Mouse (Mus musculus): ENCODE results near the gene Tnfrsf13b. TPM values are rescaled to one million over a fixed set of nuclear protein-coding genes. Genes with fewer than 3 reads are reported as not detected.
A peak's percentile ranks its signal among the peaks of the same experiment; 100 is the strongest.

Tnfrsf13b gene
- polyA plus RNA-seq (2014; fragmentation: Nextera tagmentation; extraction: Ambion mirVana), result 0.83 and 1.0 TPM in 2 replicates

DNA sequence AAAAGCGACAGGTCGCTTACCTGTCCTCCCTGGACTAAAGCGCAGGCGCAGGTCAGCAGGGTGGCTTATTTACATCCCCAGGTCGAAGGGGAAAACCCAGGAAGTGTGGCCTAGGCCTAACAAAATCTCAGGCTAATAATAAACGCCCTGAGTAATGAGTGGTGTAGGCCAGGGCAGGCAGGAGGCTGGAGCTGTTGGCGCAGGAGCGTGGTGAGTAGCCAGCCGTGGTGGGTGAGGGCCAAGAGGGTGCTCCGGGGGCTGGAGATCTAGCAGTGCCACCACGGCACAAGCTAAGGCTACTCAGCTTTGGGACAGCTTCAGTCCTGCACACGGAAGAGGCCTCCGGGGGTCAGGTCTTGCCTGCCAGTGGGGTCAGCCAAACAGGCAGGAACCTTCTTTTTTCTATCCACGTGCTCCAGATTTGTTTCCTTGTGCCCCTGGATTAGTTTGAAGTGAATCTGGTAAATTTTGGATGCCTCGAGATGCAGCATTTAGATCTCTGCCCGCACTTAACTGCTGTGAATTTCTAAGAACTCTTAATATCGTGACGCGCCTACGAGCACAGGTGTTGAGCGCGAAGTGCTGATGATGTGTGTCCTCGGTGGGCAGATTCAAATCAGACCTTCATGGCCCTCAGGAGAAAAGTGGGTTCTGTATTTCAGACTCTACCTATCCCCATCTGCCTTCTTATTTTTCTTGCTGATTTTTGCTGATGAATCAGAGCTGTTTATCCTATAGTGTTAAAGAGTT, at the start of gene Tnfrsf13b:
Tnfrsf13b (plus strand) TSS at position 150 of the 750 bp plus-strand sequence.
- Histone ChIP-seq H3K27ac (ENCODE audit: low read depth, low read length) (no peak within 1 kb of the TSS), H3K4me3 (ENCODE audit: low read depth, low read length) (no peak within 1 kb of the TSS), H3K9ac (ENCODE audit: low read length) (no peak within 1 kb of the TSS), H3K4me1 (replicated peaks; ENCODE audit: control insufficient read depth, insufficient read depth, low read length) (no peaks in the 10 kb centered on the region), H3K4me2 (ENCODE audit: low read depth, low read length, severe bottlenecking) (no peak within 1 kb of the TSS), H3K27me3 (ENCODE audit: control insufficient read depth, insufficient read depth, low read length) (no peaks in the 10 kb centered on the region), H3K9me3 (ENCODE audit: control insufficient read depth, low read length) (no peaks in the 10 kb centered on the region), H3K36me3 (ENCODE audit: control insufficient read depth, insufficient read depth, low read length) (no peaks in the 10 kb centered on the region)
- ATAC-seq (replicated peaks; ENCODE audit: low FRiP score), result no peak
- 87% methylated on average over 23 of the region's 23 CpGs for whole genome bisulfite sequencing
- DNase-seq (ENCODE audit: low spot score), result no peak

DNA sequence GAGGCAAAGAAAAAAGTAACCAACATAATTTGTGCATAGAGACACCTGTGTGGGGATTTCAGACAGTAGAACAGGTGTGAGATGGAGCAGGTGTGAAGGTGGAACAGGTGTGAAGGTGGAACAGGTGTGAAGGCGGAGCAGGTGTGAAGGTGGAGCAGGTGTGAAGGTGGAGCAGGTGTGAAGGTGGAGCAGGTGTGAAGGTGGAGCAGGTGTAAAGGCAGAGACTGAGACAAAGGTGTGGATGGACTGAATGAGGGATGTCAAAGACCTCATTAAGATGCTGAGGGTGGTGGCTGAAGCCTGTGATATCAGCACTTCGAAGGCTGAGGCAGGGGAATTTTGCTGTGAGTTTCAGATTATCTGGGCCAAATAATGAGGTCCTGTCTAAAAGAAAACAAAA, 44.9 kb upstream of the Tnfrsf13b start:
- H3K27me3 ChIP-seq (ENCODE audit: control insufficient read depth, insufficient read depth, low read length), result no peaks in the 10 kb centered on the region
- H3K4me3 ChIP-seq (ENCODE audit: low read depth, low read length), result no peak overlapping the region
- H3K4me1 ChIP-seq (replicated peaks; ENCODE audit: control insufficient read depth, insufficient read depth, low read length), result no peaks in the 10 kb centered on the region
- no peak overlapping the region for H3K4me2 ChIP-seq (ENCODE audit: low read depth, low read length, severe bottlenecking)
- no peak overlapping the region for H3K9ac ChIP-seq (ENCODE audit: low read length)
- H3K27ac ChIP-seq (ENCODE audit: low read depth, low read length), result no peak overlapping the region
- H3K9me3 ChIP-seq (ENCODE audit: control insufficient read depth, low read length), result no peaks in the 10 kb centered on the region
- H3K36me3 ChIP-seq (ENCODE audit: control insufficient read depth, insufficient read depth, low read length), result no peaks in the 10 kb centered on the region
- 78% methylated on average over 2 of the region's 2 CpGs for WGBS
- DNase-seq (ENCODE audit: low spot score) (peak; percentile 30), ATAC-seq (replicated peaks; ENCODE audit: low FRiP score) (no peak)

DNA sequence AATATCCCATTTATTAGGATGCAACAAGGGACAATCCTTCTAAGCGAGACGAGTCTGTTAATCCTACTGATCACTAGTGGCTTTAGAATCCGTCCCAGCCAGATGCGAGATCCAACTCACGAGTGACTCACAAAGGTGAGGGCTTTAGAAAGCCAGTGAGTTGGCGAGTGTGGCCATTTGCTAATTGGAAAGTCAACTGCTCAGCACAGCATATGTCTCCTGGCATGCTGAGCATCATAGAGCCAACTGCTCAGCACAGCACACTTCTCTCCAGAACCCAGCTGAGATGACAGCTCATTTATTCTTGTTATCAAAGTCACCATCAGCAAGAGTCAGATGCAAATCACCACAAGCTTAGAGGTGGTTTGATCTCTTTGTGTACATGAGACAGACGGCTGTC, 36.4 kb upstream of the Tnfrsf13b start:
- Histone ChIP-seq H3K4me2 (ENCODE audit: low read depth, low read length, severe bottlenecking) (no peak overlapping the region), H3K4me1 (replicated peaks; ENCODE audit: control insufficient read depth, insufficient read depth, low read length) (no peaks in the 10 kb centered on the region), H3K27me3 (ENCODE audit: control insufficient read depth, insufficient read depth, low read length) (no peaks in the 10 kb centered on the region), H3K4me3 (ENCODE audit: low read depth, low read length) (no peak overlapping the region), H3K9me3 (ENCODE audit: control insufficient read depth, low read length) (no peaks in the 10 kb centered on the region), H3K27ac (ENCODE audit: low read depth, low read length) (no peak overlapping the region), H3K36me3 (ENCODE audit: control insufficient read depth, insufficient read depth, low read length) (no peaks in the 10 kb centered on the region), H3K9ac (ENCODE audit: low read length) (no peak overlapping the region)
- ATAC-seq (replicated peaks; ENCODE audit: low FRiP score), result no peak
- DNase-seq (ENCODE audit: low spot score), result no peak
- 68% methylated on average over 7 of the region's 7 CpGs for WGBS

DNA sequence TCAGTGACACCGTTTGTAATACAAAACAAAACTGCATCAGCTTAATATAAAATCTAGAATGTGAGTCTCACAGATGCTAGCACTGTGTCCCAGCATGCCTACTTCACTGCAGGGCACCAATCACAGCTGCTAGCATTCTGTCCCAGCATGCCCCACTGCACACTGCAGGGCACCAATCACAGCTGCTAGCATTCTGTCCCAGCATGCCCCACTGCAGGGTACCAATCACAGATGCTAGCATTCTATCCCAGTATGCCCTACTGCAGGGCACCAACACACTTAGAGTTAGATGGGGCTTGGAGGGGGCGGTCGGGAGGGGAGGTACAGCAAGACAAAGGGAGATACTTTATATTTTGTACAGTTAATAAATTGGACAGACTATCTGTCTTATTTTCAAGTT, 35.4 kb upstream of the Tnfrsf13b start:
- H3K4me1 ChIP-seq (replicated peaks; ENCODE audit: control insufficient read depth, insufficient read depth, low read length), result no peaks in the 10 kb centered on the region
- ATAC-seq (replicated peaks; ENCODE audit: low FRiP score) (peak; percentile 56; the same call in 1 of the 2 replicates), DNase-seq (ENCODE audit: low spot score) (no peak)
- H3K27me3 ChIP-seq (ENCODE audit: control insufficient read depth, insufficient read depth, low read length), result no peaks in the 10 kb centered on the region
- WGBS, result 56% methylated on average over 3 of the region's 3 CpGs
- H3K36me3 ChIP-seq (ENCODE audit: control insufficient read depth, insufficient read depth, low read length), result no peaks in the 10 kb centered on the region
- no peak overlapping the region for H3K4me2 ChIP-seq (ENCODE audit: low read depth, low read length, severe bottlenecking)
- H3K9me3 ChIP-seq (ENCODE audit: control insufficient read depth, low read length), result no peaks in the 10 kb centered on the region
- H3K27ac ChIP-seq (ENCODE audit: low read depth, low read length), result no peak overlapping the region
- no peak overlapping the region for H3K4me3 ChIP-seq (ENCODE audit: low read depth, low read length)
- H3K9ac ChIP-seq (ENCODE audit: low read length), result no peak overlapping the region

DNA sequence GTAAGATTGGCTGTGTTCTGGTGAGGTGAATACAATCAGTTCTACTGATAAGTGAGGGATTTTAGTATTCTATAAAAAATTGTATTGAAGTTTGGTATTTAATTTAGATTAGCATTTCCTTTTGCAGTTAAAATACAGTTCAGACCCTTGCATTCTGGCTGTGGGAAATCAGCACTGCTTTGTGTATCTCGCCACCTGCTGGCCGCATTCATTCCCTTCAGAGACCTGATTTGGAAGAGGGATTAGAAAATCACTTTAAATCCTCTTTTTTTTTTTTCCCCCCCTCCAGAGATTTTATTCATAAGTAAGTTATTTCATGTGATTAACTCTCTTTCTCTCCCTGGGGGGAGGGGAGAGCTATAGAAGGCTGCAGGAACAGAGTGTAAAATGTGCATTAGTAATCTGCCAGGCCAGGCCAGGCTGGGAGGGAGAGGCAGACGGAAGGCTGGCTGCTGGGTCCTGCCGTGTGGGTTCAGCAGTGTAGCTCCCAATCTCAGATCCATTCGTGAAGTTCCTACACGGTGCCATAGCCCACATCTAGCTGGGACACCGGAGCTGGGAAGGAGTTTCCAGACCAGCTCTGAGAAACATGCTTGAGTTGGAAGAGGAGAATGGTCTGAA, 34.8 kb upstream of the Tnfrsf13b start:
- no peak overlapping the region for H3K4me2 ChIP-seq (ENCODE audit: low read depth, low read length, severe bottlenecking)
- 18% methylated on average over 7 of the region's 7 CpGs for WGBS
- ATAC-seq (replicated peaks; ENCODE audit: low FRiP score), result no peak

DNA sequence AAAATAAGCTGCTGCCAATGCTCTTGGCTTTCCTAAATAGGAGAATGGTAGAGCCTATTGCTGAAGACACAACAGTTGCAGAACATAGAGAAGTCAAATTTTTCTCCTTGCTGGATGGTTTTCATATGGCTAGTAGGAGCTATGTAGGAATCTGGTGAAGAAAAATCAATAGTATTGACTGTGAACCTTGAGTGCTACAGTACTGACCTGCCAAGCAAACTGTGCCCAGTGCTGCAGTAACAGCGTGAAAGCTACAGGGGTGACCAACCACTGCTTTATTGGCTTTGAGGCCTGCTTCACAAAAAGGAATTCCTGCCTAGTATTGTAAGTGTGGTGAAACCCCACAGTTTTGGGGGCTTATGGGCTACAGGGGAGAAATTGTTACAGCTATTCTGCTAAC, 28.5 kb upstream of the Tnfrsf13b start:
- H3K27me3 ChIP-seq (ENCODE audit: control insufficient read depth, insufficient read depth, low read length), result no peaks in the 10 kb centered on the region
- no peak overlapping the region for H3K4me2 ChIP-seq (ENCODE audit: low read depth, low read length, severe bottlenecking)
- H3K27ac ChIP-seq (ENCODE audit: low read depth, low read length), result no peak overlapping the region
- H3K36me3 ChIP-seq (ENCODE audit: control insufficient read depth, insufficient read depth, low read length), result no peaks in the 10 kb centered on the region
- DNase-seq (ENCODE audit: low spot score), result no peak
- no peak for ATAC-seq (replicated peaks; ENCODE audit: low FRiP score)
- no peak overlapping the region for H3K4me3 ChIP-seq (ENCODE audit: low read depth, low read length)
- no peaks in the 10 kb centered on the region for H3K4me1 ChIP-seq (replicated peaks; ENCODE audit: control insufficient read depth, insufficient read depth, low read length)
- 59% methylated on average over 1 of the region's 1 CpGs for WGBS
- no peaks in the 10 kb centered on the region for H3K9me3 ChIP-seq (ENCODE audit: control insufficient read depth, low read length)
- H3K9ac ChIP-seq (ENCODE audit: low read length), result no peak overlapping the region

More for the DNA sequence above, 34.8 kb upstream of the Tnfrsf13b start:
- Histone ChIP-seq H3K36me3 (ENCODE audit: control insufficient read depth, insufficient read depth, low read length) (no peaks in the 10 kb centered on the region), H3K27ac (ENCODE audit: low read depth, low read length) (no peak overlapping the region), H3K27me3 (ENCODE audit: control insufficient read depth, insufficient read depth, low read length) (no peaks in the 10 kb centered on the region), H3K4me3 (ENCODE audit: low read depth, low read length) (no peak overlapping the region), H3K9me3 (ENCODE audit: control insufficient read depth, low read length) (no peaks in the 10 kb centered on the region), H3K9ac (ENCODE audit: low read length) (no peak overlapping the region), H3K4me1 (replicated peaks; ENCODE audit: control insufficient read depth, insufficient read depth, low read length) (no peaks in the 10 kb centered on the region)
- peak; percentile 80 for DNase-seq (ENCODE audit: low spot score)

DNA sequence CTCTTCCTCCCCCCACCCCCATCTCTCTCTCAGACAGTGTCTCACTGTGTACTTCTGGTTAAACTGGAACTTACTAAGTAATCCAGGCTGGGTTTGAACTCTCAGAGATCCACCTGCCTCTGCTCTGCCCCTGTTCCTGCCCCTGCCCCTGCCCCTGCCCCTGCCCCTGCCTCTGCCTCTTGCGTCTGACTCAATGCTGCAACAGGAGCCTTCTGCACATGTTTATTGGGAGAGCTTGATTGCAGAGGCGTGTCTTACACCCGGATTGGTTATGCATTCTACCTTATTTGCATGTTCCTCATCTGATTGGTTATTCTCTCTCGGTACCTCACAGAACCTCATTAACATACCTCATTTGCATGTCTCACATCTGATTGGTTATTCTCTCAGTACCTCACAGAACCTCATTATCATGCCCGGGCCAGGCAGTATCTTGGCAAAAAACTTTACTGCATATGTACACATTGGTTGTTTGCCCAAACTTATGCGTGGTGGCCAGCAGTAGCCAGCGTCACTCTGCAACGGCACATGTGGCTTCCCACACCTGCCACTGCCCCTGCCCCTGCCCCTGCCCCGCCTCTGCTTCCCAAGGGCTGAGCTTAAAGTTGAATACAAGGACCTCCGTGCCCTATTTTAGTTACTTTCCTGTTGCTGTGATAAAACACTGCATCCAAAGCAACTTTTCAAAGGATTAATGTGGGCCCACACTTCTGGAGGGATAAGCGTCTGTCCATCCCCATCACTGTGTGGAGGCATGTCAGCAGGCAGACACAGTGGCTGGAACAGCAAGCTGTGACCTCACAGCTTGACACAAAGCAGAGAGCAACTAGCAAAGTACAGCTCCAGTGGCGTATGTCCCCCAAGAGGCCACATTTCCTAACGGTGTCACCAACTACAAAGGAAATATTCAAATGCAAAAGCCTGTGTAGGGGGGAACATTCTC, 23.9 kb upstream of the Tnfrsf13b start:
- Histone ChIP-seq H3K36me3 (ENCODE audit: control insufficient read depth, insufficient read depth, low read length) (no peaks in the 10 kb centered on the region), H3K4me3 (ENCODE audit: low read depth, low read length) (no peak overlapping the region), H3K27me3 (ENCODE audit: control insufficient read depth, insufficient read depth, low read length) (no peaks in the 10 kb centered on the region; the same call in 1 of the 2 replicates), H3K4me1 (replicated peaks; ENCODE audit: control insufficient read depth, insufficient read depth, low read length) (no peaks in the 10 kb centered on the region), H3K9me3 (ENCODE audit: control insufficient read depth, low read length) (no peaks in the 10 kb centered on the region), H3K27ac (ENCODE audit: low read depth, low read length) (no peak overlapping the region), H3K9ac (ENCODE audit: low read length) (no peak overlapping the region), H3K4me2 (ENCODE audit: low read depth, low read length, severe bottlenecking) (no peak overlapping the region)
- WGBS, result 60% methylated on average over 12 of the region's 13 CpGs
- DNase-seq (ENCODE audit: low spot score), result no peak
- ATAC-seq (replicated peaks; ENCODE audit: low FRiP score), result 0 out of 2 replicates have a peak, but pooled peaks have one; percentile 24

DNA sequence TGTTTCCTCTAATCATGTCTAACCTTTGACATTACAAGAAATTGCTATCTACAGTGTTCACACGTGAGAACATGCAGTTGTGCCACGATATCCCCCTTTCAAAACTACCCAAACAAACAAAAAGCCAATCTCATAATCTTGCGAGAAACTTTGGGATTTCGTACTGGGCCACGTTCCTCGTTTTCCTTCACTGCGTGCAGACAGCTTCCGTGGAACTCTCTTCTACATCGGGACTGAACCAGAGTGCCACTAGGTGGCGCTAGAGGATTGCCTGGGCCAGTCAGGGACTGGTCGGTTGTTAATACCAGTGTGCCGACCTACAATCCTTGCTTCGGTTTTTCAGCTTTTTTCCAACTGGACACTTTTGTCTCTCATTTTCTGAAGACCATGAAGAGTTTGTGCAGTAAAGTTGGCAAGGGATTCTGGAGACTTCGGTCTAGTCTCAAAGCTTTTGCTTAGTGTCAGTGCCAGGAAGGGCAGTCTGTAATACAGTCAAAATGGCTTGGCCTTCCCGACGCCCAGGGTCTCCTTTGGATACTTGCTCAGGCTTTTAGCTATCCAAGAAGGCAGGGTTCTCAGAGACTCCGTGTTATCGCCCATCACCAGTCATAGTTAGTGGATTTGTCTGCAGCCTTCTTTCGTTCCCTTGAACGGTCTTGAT, 22.2 kb upstream of the Tnfrsf13b start:
- 21% methylated on average over 20 of the region's 20 CpGs for WGBS
- ATAC-seq (replicated peaks; ENCODE audit: low FRiP score), result 0 out of 2 replicates have a peak, but pooled peaks have one; percentile 76
- H3K4me2 ChIP-seq (ENCODE audit: low read depth, low read length, severe bottlenecking), result no peak overlapping the region

More for the DNA sequence above, 22.2 kb upstream of the Tnfrsf13b start:
- Histone ChIP-seq H3K36me3 (ENCODE audit: control insufficient read depth, insufficient read depth, low read length) (no peaks in the 10 kb centered on the region), H3K9ac (ENCODE audit: low read length) (no peak overlapping the region), H3K4me3 (ENCODE audit: low read depth, low read length) (no peak overlapping the region), H3K9me3 (ENCODE audit: control insufficient read depth, low read length) (no peaks in the 10 kb centered on the region), H3K4me1 (replicated peaks; ENCODE audit: control insufficient read depth, insufficient read depth, low read length) (no peaks in the 10 kb centered on the region), H3K27ac (ENCODE audit: low read depth, low read length) (no peak overlapping the region), H3K27me3 (ENCODE audit: control insufficient read depth, insufficient read depth, low read length) (no peaks in the 10 kb centered on the region; the same call in 1 of the 2 replicates)
- peak; percentile 93 for DNase-seq (ENCODE audit: low spot score)

Measured in forebrain, embryonic 11.5 days (tissue).